Mouse (Mus musculus): Measurements from ENCODE around the gene Slc43a3.
A peak's percentile ranks its signal among the peaks of the same experiment; 100 is the strongest.
"Not testable (repeated sequence)": the region's sequence is repeated elsewhere in the genome, so short reads cannot be mapped to it uniquely, and the experiment has no call there.

The Slc43a3 gene

GRCm38 (mm10) chr2:84936474-84937429 lies at the start of gene Slc43a3:
Gene Slc43a3, plus strand, starts transcription at chr2:84936579.
- ATAC-seq (ENCODE audit: low TSS enrichment) = peak; percentile 16; the same call in 1 of the 2 replicates

DNA sequence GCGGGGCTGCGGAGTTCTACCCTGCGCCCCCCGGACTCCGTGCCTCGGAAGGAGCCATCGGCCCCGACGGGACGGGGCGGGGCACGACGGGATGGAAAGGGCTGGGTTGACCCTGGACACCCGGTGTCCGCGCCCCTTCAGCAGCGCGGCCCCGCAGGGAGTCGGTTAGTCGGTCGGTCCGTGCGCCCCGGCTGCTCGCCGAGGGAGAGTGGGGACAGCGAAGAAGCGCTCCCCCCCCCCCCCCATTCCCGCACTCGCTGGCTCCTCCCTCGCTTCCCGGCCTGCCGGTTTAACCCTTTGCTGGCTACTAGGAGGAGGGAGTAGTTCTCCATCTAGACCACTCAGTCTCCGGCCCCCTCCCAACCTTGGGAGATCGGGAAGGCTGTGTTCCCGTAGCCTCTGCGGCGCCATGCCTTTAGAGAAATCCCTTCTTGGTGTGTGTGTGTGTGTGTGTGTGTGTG lies 49.5 kb upstream of the Slc43a3 start:
- no peak for ATAC-seq (ENCODE audit: low TSS enrichment)

- ATAC-seq (ENCODE audit: low TSS enrichment) = peak; percentile 7; the same call in 1 of the 2 replicates
These were observed 48.7 kb upstream of the Slc43a3 start for GRCm38 (mm10) chr2:84887411-84888271.

DNA sequence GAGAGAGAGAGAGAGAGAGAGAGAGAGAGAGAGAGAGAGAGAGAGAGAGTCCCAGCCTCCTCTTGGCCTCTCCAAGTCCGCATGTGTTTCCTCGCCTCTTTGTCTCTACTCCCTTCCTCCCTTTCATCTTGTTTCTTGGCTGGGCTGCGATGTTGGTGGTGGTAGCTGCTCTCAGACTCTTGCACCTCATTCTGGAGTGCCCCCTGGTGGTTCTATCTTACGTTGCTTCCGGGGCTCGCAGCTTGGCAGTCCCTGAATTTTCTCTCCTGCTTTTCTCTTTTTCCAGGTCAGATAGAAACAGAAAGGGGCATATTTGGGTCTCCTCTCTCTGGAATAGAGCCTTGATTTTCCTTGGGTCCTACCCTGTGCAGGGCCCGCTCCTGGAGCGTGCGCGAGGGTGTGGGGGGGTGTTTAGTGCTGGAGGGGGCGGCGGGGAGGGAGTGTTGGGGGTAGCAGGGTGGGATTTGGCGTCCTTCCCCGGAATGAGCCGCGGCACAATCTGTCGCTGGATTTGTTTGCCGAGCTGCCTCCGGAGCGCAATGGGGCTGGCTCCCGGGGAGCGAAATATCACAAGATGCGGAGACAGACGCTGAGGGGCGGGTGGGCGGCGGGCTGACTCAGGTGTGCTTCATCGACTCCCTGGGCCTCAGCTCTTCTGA lies 47.6 kb upstream of the Slc43a3 start:
- ATAC-seq (ENCODE audit: low TSS enrichment) = peak; percentile 42

DNA sequence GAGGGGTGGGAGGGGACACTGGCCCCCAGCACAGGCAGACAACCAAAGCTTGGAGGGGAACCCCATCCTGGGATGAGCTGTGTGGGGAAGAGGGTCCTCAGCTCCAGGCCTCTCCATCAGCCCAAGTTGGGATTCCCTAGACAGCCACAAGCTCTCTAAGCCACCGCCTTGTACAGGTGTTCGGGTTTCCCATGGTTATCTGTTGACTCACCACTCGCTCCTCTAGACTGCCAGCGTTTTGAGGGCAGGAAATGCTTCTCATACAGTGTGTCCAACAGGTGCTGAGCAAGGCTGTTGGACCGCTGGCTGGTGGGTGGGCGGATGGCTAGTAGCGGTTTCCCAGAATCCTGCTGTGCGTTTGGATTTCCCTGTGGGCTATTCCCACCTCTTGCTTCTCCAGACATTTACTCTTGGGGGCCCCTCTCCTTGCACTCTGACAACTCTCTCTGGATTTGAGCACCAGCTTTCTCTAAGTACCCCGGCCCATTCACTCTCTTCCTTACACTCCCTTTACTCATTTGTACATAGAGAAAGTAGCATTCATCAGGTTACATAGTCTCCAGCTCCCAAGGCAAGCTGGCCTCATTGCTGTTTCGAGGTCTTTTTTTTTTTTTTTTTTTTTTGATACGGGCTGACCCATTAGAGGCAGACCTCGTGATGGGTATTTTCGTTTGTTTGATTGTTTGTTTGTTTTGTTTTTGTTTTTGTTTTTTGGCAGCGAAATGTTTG lies 46.9 kb upstream of the Slc43a3 start:
- no peak for ATAC-seq (ENCODE audit: low TSS enrichment)

- peak; percentile 25; the same call in 1 of the 2 replicates for ATAC-seq (ENCODE audit: low TSS enrichment)
These were observed 46.4 kb upstream of the Slc43a3 start for GRCm38 (mm10) chr2:84890045-84890340.

- no peak for ATAC-seq (ENCODE audit: low TSS enrichment)
These were observed 43.0 kb upstream of the Slc43a3 start for GRCm38 (mm10) chr2:84893359-84893758.

- ATAC-seq (ENCODE audit: low TSS enrichment) = no peak
These were observed 40.7 kb upstream of the Slc43a3 start for GRCm38 (mm10) chr2:84895495-84896198.

GRCm38 (mm10) chr2:84896686-84897085 lies 39.7 kb upstream of the Slc43a3 start:
- not testable (repeated sequence) for ATAC-seq (ENCODE audit: low TSS enrichment)

- no peak for ATAC-seq (ENCODE audit: low TSS enrichment)
These were observed 23.7 kb upstream of the Slc43a3 start for GRCm38 (mm10) chr2:84912722-84913121.

DNA sequence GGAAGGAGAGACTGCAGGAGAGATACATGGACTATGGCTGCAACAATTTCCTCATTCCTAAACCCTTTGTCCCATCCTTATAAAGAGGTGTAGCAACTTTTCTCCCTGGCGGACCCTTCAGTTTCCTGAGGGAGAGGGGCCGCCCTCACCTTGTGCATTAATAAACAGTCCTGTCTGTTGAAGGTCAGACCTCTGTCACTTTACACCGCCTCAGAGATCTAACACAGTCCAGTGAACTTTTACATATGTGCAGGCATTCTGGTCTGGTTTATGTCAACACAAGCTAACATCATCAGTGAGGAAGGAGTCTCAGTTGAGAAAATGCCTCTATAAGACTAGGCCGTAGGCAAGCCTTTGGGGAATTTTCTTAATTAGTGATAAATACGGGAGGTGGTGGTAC lies 22.5 kb upstream of the Slc43a3 start:
- ATAC-seq (ENCODE audit: low TSS enrichment) = no peak

DNA sequence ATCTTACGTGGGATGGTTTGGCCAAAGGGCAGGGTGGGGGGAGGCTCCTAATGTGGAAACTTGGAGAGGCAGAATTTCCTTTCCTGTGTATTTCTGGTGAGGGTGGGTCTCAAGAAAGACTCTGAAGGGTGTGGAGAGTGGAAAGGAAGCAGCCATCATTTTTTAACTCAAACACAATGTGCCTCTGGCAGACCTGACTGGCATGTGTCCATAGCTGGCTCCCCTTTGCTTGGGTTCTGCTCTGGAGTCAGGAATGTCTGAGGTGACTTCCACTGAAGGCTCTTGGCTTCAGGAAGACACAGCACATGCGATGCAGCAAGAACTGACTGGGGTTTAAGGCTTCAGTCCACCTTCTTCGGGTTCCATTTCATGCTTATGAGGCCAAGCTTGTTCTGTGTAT lies 21.0 kb upstream of the Slc43a3 start:
- ATAC-seq (ENCODE audit: low TSS enrichment) = no peak

DNA sequence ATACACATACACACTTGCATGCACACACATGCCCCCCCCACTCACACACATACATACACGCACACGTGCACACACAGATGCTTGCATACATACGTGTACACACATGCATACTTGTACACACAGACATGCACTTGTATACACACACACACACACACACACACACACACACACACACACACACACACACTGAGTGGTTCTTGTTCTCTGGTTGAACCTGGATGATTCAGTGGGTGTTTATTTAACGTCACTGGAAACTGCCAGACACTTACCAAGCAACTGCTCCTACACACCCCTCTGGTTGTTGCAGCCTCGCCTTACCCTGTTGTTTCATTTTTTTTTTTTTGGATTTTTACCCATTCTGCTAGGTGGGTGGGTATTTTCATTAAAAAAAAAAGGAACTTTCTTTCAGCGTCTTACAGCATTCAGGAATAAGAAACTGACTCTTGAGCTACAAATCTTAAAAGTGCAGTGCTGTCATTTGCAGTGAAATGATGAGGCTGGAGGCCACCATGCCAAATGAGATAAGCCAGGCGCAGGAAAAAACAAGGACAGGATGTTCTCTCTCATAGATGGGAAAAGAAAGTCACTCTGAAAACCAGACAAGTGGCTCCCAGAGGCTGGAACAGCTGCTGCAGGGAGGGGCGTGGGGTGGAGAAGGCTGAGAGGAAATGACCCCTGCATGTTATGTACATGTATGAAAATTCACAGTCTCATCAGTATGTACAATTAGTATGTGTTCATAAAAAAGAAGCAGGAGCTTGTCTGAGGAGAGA lies 19.6 kb upstream of the Slc43a3 start:
- 0 out of 2 replicates have a peak, but pooled peaks have one; percentile 50 for ATAC-seq (ENCODE audit: low TSS enrichment)

DNA sequence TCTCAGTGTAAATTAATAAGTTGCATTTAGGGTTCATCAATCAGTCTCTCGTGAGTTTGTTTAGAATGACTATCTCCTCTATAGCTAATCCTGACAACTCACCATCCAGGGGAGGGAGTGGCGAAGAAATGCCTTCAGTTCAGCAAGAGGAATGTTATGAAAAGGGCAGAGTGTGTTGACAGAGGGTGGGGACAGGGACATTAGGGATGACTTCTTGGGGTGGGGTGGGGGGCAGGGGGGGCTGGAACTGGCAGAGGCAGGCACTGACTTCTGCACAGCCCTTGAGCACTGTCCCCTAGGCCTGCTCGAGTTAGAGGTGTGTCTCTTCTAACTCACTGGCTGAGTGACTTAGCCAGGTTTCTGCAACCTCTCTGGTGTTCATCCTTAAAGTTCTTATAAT lies 18.2 kb upstream of the Slc43a3 start:
- no peak for ATAC-seq (ENCODE audit: low TSS enrichment)

- ATAC-seq (ENCODE audit: low TSS enrichment) = no peak
These were observed 16.7 kb upstream of the Slc43a3 start for GRCm38 (mm10) chr2:84919601-84920108.

GRCm38 (mm10) chr2:84930186-84930585 lies 6.2 kb upstream of the Slc43a3 start:
- no peak for ATAC-seq (ENCODE audit: low TSS enrichment)

DNA sequence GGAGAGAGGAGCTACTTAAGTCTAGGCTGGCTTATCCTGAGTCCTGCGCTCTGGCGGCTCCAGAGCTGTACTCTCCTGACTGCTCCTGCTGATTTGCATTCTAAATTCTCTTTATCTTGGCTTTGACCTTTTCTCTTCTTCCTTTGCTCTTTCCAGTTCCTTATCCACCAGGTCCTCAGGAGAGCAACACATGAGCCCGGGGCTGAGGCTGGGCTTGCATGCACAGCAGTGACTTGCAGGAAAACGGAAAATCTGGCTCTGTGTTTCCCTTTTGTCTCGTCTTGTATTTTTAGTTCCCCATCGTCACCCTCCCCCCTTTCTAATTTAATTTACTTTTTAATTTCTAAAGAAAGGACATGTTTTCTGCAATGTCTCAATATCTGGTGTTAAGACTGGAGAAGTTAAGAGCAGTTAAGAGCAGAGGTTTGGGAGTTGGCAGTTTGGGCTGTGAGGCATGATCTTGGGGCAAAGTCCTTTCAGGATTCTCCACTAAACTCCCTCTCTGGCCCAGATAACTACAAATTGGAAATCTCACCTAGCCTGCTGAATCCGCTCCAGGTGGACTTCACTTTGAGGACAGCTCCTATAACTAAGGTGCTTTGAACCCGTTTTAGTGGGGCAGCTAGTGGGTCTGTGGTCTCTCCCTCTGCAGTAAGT lies 2.3 kb upstream of the Slc43a3 start:
- ATAC-seq (ENCODE audit: low TSS enrichment) = no peak

DNA sequence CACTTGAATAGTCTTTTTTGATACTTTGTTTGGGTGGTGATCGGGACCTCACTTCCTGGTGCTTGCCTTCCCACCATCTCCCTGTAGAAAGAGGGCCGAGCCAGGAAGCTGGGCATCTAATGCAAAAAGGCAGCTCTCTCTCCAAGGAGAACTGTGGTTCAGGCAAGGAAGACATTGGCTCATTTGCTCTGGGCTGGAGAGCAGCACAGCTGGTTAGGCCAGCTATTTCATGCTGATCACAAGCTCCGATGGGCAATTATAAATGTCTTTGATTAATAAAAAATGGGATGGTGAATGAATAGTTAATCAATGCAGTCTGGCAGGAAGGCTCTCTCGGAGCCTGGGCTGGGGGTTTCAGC lies 1.8 kb upstream of the Slc43a3 start:
- ATAC-seq (ENCODE audit: low TSS enrichment) = no peak

GRCm38 (mm10) chr2:84935065-84935464 lies 1.3 kb upstream of the Slc43a3 start:
- ATAC-seq (ENCODE audit: low TSS enrichment) = no peak

All from frontal cortex, adult (tissue).